Mouse (Mus musculus) bone marrow, adult 2 months (tissue): ENCODE measurements around the gene Phf23.

Source experiments
- CTCF ChIP-seq: fragments of 200-500 bp; IDR thresholded peaks from 2 replicates; pipeline ENCODE4 v1.5.1; 2011; ENCODE audit warnings: low read length, control low read depth; ENCODE audit not compliant: control insufficient read depth, insufficient read depth
- POLR2A ChIP-seq: fragments of 200-500 bp; IDR thresholded peaks from 2 replicates; pipeline ENCODE4 v1.6.1; 2011; ENCODE audit warnings: low read depth, mild to moderate bottlenecking, control low read depth, low read length, borderline replicate concordance; ENCODE audit not compliant: control insufficient read depth

GRCm38 (mm10) chr11:70013408-70013807 is 17.8 kb downstream of the Phf23 start:
- no peak for TF ChIP-seq POLR2A
- TF ChIP-seq CTCF, result no peak
